Mouse (Mus musculus): ENCODE results near the gene Ror1. TPM values are rescaled to one million over a fixed set of nuclear protein-coding genes. Genes with fewer than 3 reads are reported as not detected.
A peak's percentile ranks its signal among the peaks of the same experiment; 100 is the strongest.

Gene Ror1
- polyA plus RNA-seq, 1 experiment from 2014 or later = 13.9 TPM

- peaks cover 4% of the 10 kb centered on the region; the same call in 1 of the 2 replicates for H3K27me3 ChIP-seq (replicated peaks)
Observed at GRCm38 (mm10) chr4:100411841-100412539, 316.4 kb downstream of the Ror1 start.

GRCm38 (mm10) chr4:100422756-100423155 is 327.2 kb downstream of the Ror1 start:
- H3K9me3 ChIP-seq (replicated peaks) = no peaks in the 10 kb centered on the region
- H3K4me3 ChIP-seq = no peak overlapping the region
- WGBS = 20% methylated on average over 3 of the region's 3 CpGs
- H3K27ac ChIP-seq (ENCODE audit: poor library complexity, severe bottlenecking) = no peak overlapping the region
- H3K27me3 ChIP-seq (replicated peaks) = no peaks in the 10 kb centered on the region
- no peak overlapping the region for H3K4me2 ChIP-seq
- H3K4me1 ChIP-seq (replicated peaks) = no peaks in the 10 kb centered on the region
- no peak overlapping the region for H3K9ac ChIP-seq
- no peaks in the 10 kb centered on the region for H3K36me3 ChIP-seq
- ATAC-seq (ENCODE audit: insufficient number of reproducible peaks, low FRiP score) = no peak

More at GRCm38 (mm10) chr4:100411841-100412539, 316.4 kb downstream of the Ror1 start:
- Histone ChIP-seq H3K4me3 (no peak overlapping the region), H3K4me1 (replicated peaks) (no peaks in the 10 kb centered on the region; the same call in 1 of the 2 replicates), H3K9me3 (replicated peaks) (0 out of 2 replicates have a peak, but pooled peaks cover 3% of the 10 kb centered on the region), H3K36me3 (peaks cover 8% of the 10 kb centered on the region), H3K27ac (ENCODE audit: poor library complexity, severe bottlenecking) (no peak overlapping the region), H3K4me2 (no peak overlapping the region), H3K9ac (no peak overlapping the region)
- no peak for ATAC-seq (ENCODE audit: insufficient number of reproducible peaks, low FRiP score)
- 73% methylated on average over 13 of the region's 13 CpGs for WGBS

- Histone ChIP-seq H3K4me3 (no peak overlapping the region), H3K36me3 (no peaks in the 10 kb centered on the region), H3K4me1 (replicated peaks) (no peaks in the 10 kb centered on the region), H3K4me2 (no peak overlapping the region), H3K27me3 (replicated peaks) (no peaks in the 10 kb centered on the region), H3K27ac (ENCODE audit: poor library complexity, severe bottlenecking) (no peak overlapping the region), H3K9me3 (replicated peaks) (no peaks in the 10 kb centered on the region), H3K9ac (no peak overlapping the region)
- 76% methylated on average over 1 of the region's 1 CpGs for WGBS
- ATAC-seq (ENCODE audit: insufficient number of reproducible peaks, low FRiP score) = no peak
Observed at GRCm38 (mm10) chr4:100426101-100426500, 330.5 kb downstream of the Ror1 start.

GRCm38 (mm10) chr4:100429371-100429900 is 333.8 kb downstream of the Ror1 start:
- no peak overlapping the region for H3K4me3 ChIP-seq
- no peak overlapping the region for H3K27ac ChIP-seq (ENCODE audit: poor library complexity, severe bottlenecking)
- H3K27me3 ChIP-seq (replicated peaks) = no peaks in the 10 kb centered on the region
- H3K9me3 ChIP-seq (replicated peaks) = no peaks in the 10 kb centered on the region
- ATAC-seq (ENCODE audit: insufficient number of reproducible peaks, low FRiP score) = no peak
- no peaks in the 10 kb centered on the region for H3K36me3 ChIP-seq
- WGBS = 83% methylated on average over 2 of the region's 2 CpGs
- no peak overlapping the region for H3K4me2 ChIP-seq
- H3K4me1 ChIP-seq (replicated peaks) = 0 out of 2 replicates have a peak, but pooled peaks cover 3% of the 10 kb centered on the region
- H3K9ac ChIP-seq = no peak overlapping the region

- no peak for ATAC-seq (ENCODE audit: insufficient number of reproducible peaks, low FRiP score)
Observed at GRCm38 (mm10) chr4:100435281-100436168, 339.9 kb downstream of the Ror1 start.

GRCm38 (mm10) chr4:100436169-100436547 is 340.6 kb downstream of the Ror1 start:
- no peak overlapping the region for H3K27ac ChIP-seq (ENCODE audit: poor library complexity, severe bottlenecking)
- H3K4me2 ChIP-seq = no peak overlapping the region
- H3K4me3 ChIP-seq = no peak overlapping the region
- no peak overlapping the region for H3K9ac ChIP-seq
- ATAC-seq (ENCODE audit: insufficient number of reproducible peaks, low FRiP score) = no peak
- no peaks in the 10 kb centered on the region; the same call in 1 of the 2 replicates for H3K9me3 ChIP-seq (replicated peaks)
- 79% methylated on average over 4 of the region's 4 CpGs for WGBS
- no peaks in the 10 kb centered on the region for H3K27me3 ChIP-seq (replicated peaks)
- 0 out of 2 replicates have a peak, but pooled peaks cover 3% of the 10 kb centered on the region for H3K4me1 ChIP-seq (replicated peaks)
- H3K36me3 ChIP-seq = peaks cover 5% of the 10 kb centered on the region

More at GRCm38 (mm10) chr4:100435281-100436168, 339.9 kb downstream of the Ror1 start:
- 69% methylated on average over 8 of the region's 8 CpGs for WGBS
- Histone ChIP-seq H3K4me3 (no peak overlapping the region), H3K4me2 (no peak overlapping the region), H3K9ac (no peak overlapping the region), H3K4me1 (replicated peaks) (0 out of 2 replicates have a peak, but pooled peaks cover 3% of the 10 kb centered on the region), H3K27ac (ENCODE audit: poor library complexity, severe bottlenecking) (no peak overlapping the region), H3K36me3 (no peaks in the 10 kb centered on the region), H3K27me3 (replicated peaks) (no peaks in the 10 kb centered on the region), H3K9me3 (replicated peaks) (no peaks in the 10 kb centered on the region)

GRCm38 (mm10) chr4:100446897-100447296 is 351.3 kb downstream of the Ror1 start:
- no peak for ATAC-seq (ENCODE audit: insufficient number of reproducible peaks, low FRiP score)
- Histone ChIP-seq H3K4me3 (no peak overlapping the region), H3K27ac (ENCODE audit: poor library complexity, severe bottlenecking) (no peak overlapping the region), H3K4me2 (no peak overlapping the region), H3K36me3 (peaks cover 2% of the 10 kb centered on the region), H3K9ac (no peak overlapping the region), H3K27me3 (replicated peaks) (no peaks in the 10 kb centered on the region), H3K9me3 (replicated peaks) (no peaks in the 10 kb centered on the region), H3K4me1 (replicated peaks) (no peaks in the 10 kb centered on the region)
- 59% methylated on average over 3 of the region's 3 CpGs for WGBS

- Histone ChIP-seq H3K4me2 (no peak overlapping the region), H3K27me3 (replicated peaks) (no peaks in the 10 kb centered on the region), H3K36me3 (no peaks in the 10 kb centered on the region), H3K9me3 (replicated peaks) (no peaks in the 10 kb centered on the region), H3K4me1 (replicated peaks) (no peaks in the 10 kb centered on the region), H3K9ac (no peak overlapping the region), H3K27ac (ENCODE audit: poor library complexity, severe bottlenecking) (no peak overlapping the region), H3K4me3 (no peak overlapping the region)
- 64% methylated on average over 9 of the region's 9 CpGs for WGBS
- no peak for ATAC-seq (ENCODE audit: insufficient number of reproducible peaks, low FRiP score)
Observed at GRCm38 (mm10) chr4:100462493-100463120, 367.0 kb downstream of the Ror1 start.

- Histone ChIP-seq H3K27ac (ENCODE audit: poor library complexity, severe bottlenecking) (no peak within 1 kb of the TSS), H3K36me3 (no peaks in the 10 kb centered on the region), H3K9me3 (replicated peaks) (no peaks in the 10 kb centered on the region), H3K27me3 (replicated peaks) (no peaks in the 10 kb centered on the region), H3K4me2 (peak within 1 kb of the TSS; percentile 39; the same call in 1 of the 2 replicates), H3K4me1 (replicated peaks) (no peaks in the 10 kb centered on the region), H3K9ac (no peak within 1 kb of the TSS), H3K4me3 (peak within 1 kb of the TSS; percentile 7; the same call in 1 of the 2 replicates)
- ATAC-seq (ENCODE audit: insufficient number of reproducible peaks, low FRiP score) = peak; percentile 55; the same call in 1 of the 2 replicates
- WGBS = 34% methylated on average over 15 of the region's 15 CpGs
Observed at GRCm38 (mm10) chr4:100478592-100479321, 383.2 kb downstream of the Ror1 start, which contains the start of gene Ube2u. TSS of gene Ube2u (plus strand) at chr4:100478849.

- Histone ChIP-seq H3K27me3 (replicated peaks) (no peaks in the 10 kb centered on the region), H3K9ac (no peak overlapping the region), H3K9me3 (replicated peaks) (no peaks in the 10 kb centered on the region), H3K4me3 (no peak overlapping the region), H3K4me1 (replicated peaks) (no peaks in the 10 kb centered on the region), H3K27ac (ENCODE audit: poor library complexity, severe bottlenecking) (no peak overlapping the region), H3K4me2 (no peak overlapping the region), H3K36me3 (no peaks in the 10 kb centered on the region)
- ATAC-seq (ENCODE audit: insufficient number of reproducible peaks, low FRiP score) = no peak
- WGBS = 76% methylated on average over 3 of the region's 3 CpGs
Observed at GRCm38 (mm10) chr4:100488447-100488846, 392.9 kb downstream of the Ror1 start.

Measured in heart, embryonic 12.5 days (tissue).